Mouse (Mus musculus): ENCODE data around the gene Taar7b. TPM values are rescaled to one million over a fixed set of nuclear protein-coding genes. Genes with fewer than 3 reads are reported as not detected.
A peak's percentile ranks its signal among the peaks of the same experiment; 100 is the strongest.

The Taar7b gene
- polyA plus RNA-seq, 1 experiment from 2014 or later = not detected

DNA sequence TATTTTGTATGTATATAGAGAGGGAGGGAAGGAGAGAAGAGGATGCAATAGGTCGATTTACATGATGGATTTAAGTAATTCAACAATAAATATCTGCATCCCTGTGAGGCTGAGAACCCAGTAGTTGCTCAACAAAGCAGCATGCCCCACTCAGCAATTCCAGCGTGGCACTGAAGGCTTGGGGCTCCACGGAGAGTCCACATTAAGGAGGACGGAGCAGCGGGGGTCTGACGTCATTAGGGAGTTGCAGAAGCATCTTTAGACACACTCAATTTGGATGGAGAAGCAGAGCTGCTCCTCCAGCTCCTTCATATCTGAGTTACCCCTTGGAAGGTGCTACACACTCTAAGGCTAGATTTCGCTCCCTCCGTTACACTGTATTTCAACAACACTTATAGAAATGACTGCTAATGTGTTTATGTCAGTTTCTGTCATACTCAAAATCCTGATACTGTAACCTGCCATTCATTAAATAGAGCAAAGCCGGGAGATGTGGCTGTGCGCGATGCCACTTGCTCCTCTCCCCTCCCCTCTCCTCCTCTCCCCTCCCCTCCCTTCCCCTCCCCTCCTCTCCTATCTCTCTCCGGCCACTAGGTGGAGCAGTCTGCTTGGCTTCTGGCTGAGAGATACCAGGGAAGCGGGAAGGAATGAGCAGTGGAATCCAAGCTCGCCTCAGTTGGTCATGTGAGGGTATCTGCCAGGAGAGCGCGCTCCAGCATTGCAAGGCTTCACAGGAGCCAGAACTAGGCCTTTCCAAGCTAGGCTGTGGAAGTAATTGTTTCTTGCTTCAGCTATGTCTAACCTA, 20.6 kb upstream of the Taar7b start:
- Histone ChIP-seq H3K4me1 (replicated peaks; ENCODE audit: control insufficient read depth, insufficient read depth, low read length) (no peaks in the 10 kb centered on the region), H3K9ac (ENCODE audit: low read length) (no peak overlapping the region), H3K36me3 (ENCODE audit: control insufficient read depth, insufficient read depth, low read length) (no peaks in the 10 kb centered on the region), H3K4me3 (ENCODE audit: low read length) (no peak overlapping the region), H3K27ac (ENCODE audit: low read length) (no peak overlapping the region), H3K4me2 (ENCODE audit: low read depth, low read length) (no peak overlapping the region), H3K9me3 (ENCODE audit: control insufficient read depth, low read length) (no peaks in the 10 kb centered on the region), H3K27me3 (ENCODE audit: control insufficient read depth, insufficient read depth, low read depth, low read length) (no peaks in the 10 kb centered on the region)
- peak; percentile 54 for ATAC-seq (ENCODE audit: low read depth)
- WGBS = 34% methylated on average over 15 of the region's 16 CpGs

DNA sequence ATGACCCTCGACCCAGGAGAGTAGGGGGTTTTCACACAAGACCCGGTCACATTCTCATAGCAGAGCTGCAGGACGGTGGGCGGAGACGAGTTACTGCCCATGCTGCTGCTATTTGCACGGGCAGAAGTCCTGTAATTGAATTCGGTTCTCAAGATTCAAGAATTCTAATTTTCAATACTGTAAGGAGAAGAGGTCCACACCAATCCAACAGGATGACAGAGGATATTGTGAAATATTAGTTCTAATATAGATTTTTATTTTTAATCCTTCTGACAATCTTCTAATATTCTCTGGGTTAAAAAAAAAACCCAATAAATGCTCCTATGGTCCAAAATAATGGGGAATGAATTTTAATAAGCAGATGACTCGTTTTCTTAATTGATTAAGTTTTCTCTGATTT, 14.2 kb upstream of the Taar7b start, which contains the start of gene Taar6:
Taar6 (minus strand) TSS at position 101 of the 400 bp plus-strand sequence.
- no peak within 1 kb of the TSS for H3K9ac ChIP-seq (ENCODE audit: low read length)
- no peaks in the 10 kb centered on the region for H3K27me3 ChIP-seq (ENCODE audit: control insufficient read depth, insufficient read depth, low read depth, low read length)
- H3K4me1 ChIP-seq (replicated peaks; ENCODE audit: control insufficient read depth, insufficient read depth, low read length) = no peaks in the 10 kb centered on the region
- no peak within 1 kb of the TSS for H3K4me2 ChIP-seq (ENCODE audit: low read depth, low read length)
- ATAC-seq (ENCODE audit: low read depth) = no peak
- no peak within 1 kb of the TSS for H3K27ac ChIP-seq (ENCODE audit: low read length)
- no peaks in the 10 kb centered on the region for H3K9me3 ChIP-seq (ENCODE audit: control insufficient read depth, low read length)
- 65% methylated on average over 8 of the region's 8 CpGs for WGBS
- no peaks in the 10 kb centered on the region for H3K36me3 ChIP-seq (ENCODE audit: control insufficient read depth, insufficient read depth, low read length)
- H3K4me3 ChIP-seq (ENCODE audit: low read length) = no peak within 1 kb of the TSS

DNA sequence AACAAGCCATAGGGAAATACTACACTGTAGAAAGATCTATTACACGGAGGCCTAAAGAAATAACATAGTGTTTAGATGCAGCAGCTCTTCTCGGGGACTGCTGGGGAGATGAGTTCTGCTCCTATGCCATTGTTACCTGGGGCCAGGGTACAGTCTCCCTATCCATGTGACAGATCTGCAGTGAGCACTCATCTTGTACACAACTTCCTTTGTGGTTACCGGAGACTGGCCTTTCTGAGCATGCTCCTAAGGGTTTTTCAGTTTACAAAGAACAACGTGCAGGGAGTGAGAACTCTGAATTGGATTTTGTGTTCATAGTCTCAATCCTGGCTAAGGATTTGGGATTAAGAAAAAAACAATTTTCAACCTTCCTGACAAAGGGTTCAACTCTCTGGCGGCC, 13.3 kb upstream of the Taar7b start:
- Histone ChIP-seq H3K36me3 (ENCODE audit: control insufficient read depth, insufficient read depth, low read length) (no peaks in the 10 kb centered on the region), H3K4me3 (ENCODE audit: low read length) (no peak overlapping the region), H3K27ac (ENCODE audit: low read length) (no peak overlapping the region), H3K4me1 (replicated peaks; ENCODE audit: control insufficient read depth, insufficient read depth, low read length) (no peaks in the 10 kb centered on the region), H3K9me3 (ENCODE audit: control insufficient read depth, low read length) (no peaks in the 10 kb centered on the region), H3K27me3 (ENCODE audit: control insufficient read depth, insufficient read depth, low read depth, low read length) (no peaks in the 10 kb centered on the region), H3K4me2 (ENCODE audit: low read depth, low read length) (no peak overlapping the region), H3K9ac (ENCODE audit: low read length) (no peak overlapping the region)
- WGBS = 81% methylated on average over 5 of the region's 5 CpGs
- no peak for ATAC-seq (ENCODE audit: low read depth)

DNA sequence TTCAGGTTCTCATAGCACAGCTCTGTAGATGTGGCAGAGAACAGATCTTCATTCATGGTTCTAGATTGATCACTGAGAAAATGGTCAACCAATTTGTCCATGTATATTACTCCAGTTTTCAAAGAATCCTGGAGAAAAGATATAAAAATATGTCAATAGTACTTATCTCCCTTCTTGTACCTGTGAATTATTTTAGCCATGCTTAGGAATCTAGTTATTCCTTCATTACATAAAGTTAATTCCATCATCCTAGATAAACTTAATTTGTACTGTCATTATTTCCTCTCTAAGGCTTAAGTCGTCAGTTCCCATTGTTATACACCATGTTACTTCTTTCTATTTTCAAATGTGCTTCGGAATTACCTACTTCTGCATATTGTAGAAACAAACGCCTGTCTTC, 6.4 kb upstream of the Taar7b start, which contains the start of gene Taar7a:
Taar7a (minus strand) TSS at position 101 of the 400 bp plus-strand sequence.
- ATAC-seq (ENCODE audit: low read depth) = no peak

DNA sequence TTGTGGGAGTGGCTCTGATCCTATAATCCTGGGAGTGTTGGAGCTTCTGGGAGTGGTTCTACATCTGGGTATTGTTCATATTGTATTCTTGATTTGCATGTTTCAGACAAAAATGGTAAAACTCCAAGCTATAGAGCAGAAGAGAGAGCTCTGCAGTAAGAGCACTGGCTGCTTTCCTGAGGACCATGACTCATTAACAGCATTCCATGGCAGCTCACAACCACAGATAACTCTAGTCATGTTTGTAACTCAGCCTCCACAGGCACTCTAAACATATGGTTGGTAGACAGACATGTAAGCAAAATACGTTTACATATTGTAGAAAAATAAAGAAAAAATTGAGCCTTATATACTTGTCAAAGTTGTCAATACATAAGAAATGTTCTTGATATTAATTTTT, 6.7 kb downstream of the Taar7b start:
- 56% methylated on average over 1 of the region's 1 CpGs for WGBS
- no peak overlapping the region for H3K4me3 ChIP-seq (ENCODE audit: low read length)
- H3K4me2 ChIP-seq (ENCODE audit: low read depth, low read length) = no peak overlapping the region
- H3K27me3 ChIP-seq (ENCODE audit: control insufficient read depth, insufficient read depth, low read depth, low read length) = no peaks in the 10 kb centered on the region
- no peaks in the 10 kb centered on the region for H3K9me3 ChIP-seq (ENCODE audit: control insufficient read depth, low read length)
- no peak for ATAC-seq (ENCODE audit: low read depth)
- no peaks in the 10 kb centered on the region for H3K36me3 ChIP-seq (ENCODE audit: control insufficient read depth, insufficient read depth, low read length)
- H3K4me1 ChIP-seq (replicated peaks; ENCODE audit: control insufficient read depth, insufficient read depth, low read length) = no peaks in the 10 kb centered on the region
- no peak overlapping the region for H3K9ac ChIP-seq (ENCODE audit: low read length)
- no peak overlapping the region for H3K27ac ChIP-seq (ENCODE audit: low read length)

More for the DNA sequence above, 6.4 kb upstream of the Taar7b start, which contains the start of gene Taar7a:
- Histone ChIP-seq H3K9ac (ENCODE audit: low read length) (no peak within 1 kb of the TSS), H3K27ac (ENCODE audit: low read length) (no peak within 1 kb of the TSS), H3K27me3 (ENCODE audit: control insufficient read depth, insufficient read depth, low read depth, low read length) (no peaks in the 10 kb centered on the region), H3K4me3 (ENCODE audit: low read length) (no peak within 1 kb of the TSS), H3K36me3 (ENCODE audit: control insufficient read depth, insufficient read depth, low read length) (no peaks in the 10 kb centered on the region), H3K9me3 (ENCODE audit: control insufficient read depth, low read length) (no peaks in the 10 kb centered on the region), H3K4me1 (replicated peaks; ENCODE audit: control insufficient read depth, insufficient read depth, low read length) (no peaks in the 10 kb centered on the region), H3K4me2 (ENCODE audit: low read depth, low read length) (no peak within 1 kb of the TSS)
- WGBS = 83% methylated on average over 3 of the region's 3 CpGs

DNA sequence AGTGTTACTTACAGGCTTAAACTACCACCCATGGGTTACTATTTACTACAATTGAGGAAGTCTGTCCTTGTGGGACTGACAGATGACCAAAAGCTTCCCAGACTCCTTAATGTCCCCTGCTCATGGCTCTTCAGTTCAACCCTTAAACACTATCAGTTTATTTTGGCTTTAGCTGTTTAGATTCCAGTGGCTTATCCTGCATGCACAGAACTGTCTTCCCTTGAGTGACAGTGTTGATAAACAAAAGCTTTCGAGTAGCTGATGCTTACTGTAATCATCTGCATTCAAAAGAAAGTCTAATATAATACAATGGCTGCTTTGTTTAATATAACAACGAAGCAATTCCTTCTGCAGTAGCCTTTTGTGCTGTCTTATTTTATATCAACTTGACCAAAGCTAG, 7.3 kb downstream of the Taar7b start:
- Histone ChIP-seq H3K27ac (ENCODE audit: low read length) (no peak overlapping the region), H3K9ac (ENCODE audit: low read length) (no peak overlapping the region), H3K9me3 (ENCODE audit: control insufficient read depth, low read length) (no peaks in the 10 kb centered on the region), H3K27me3 (ENCODE audit: control insufficient read depth, insufficient read depth, low read depth, low read length) (no peaks in the 10 kb centered on the region), H3K4me1 (replicated peaks; ENCODE audit: control insufficient read depth, insufficient read depth, low read length) (no peaks in the 10 kb centered on the region), H3K4me2 (ENCODE audit: low read depth, low read length) (no peak overlapping the region), H3K36me3 (ENCODE audit: control insufficient read depth, insufficient read depth, low read length) (no peaks in the 10 kb centered on the region), H3K4me3 (ENCODE audit: low read length) (no peak overlapping the region)
- WGBS = 22% methylated on average over 2 of the region's 2 CpGs
- ATAC-seq (ENCODE audit: low read depth) = no peak

DNA sequence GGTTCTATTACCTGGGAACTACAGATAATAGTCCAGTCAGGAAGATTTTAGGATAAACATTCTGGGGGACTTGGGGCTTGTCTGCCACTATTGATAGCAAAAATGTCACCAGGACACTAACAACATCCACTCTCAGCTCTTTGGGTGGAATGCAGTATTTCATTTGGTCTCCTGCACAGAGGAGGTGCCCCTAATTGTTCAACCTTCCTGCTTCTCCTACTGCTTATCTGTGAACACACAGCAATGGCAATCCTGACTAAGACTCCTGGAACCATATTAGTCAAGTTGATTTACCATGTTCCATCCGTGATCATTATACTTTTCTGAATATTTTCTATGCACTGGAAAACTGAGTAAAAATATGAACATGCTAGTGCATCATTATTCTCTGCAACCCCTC, 8.4 kb downstream of the Taar7b start:
- Histone ChIP-seq H3K4me2 (ENCODE audit: low read depth, low read length) (no peak overlapping the region), H3K27ac (ENCODE audit: low read length) (no peak overlapping the region), H3K9ac (ENCODE audit: low read length) (no peak overlapping the region), H3K4me3 (ENCODE audit: low read length) (no peak overlapping the region), H3K4me1 (replicated peaks; ENCODE audit: control insufficient read depth, insufficient read depth, low read length) (no peaks in the 10 kb centered on the region), H3K27me3 (ENCODE audit: control insufficient read depth, insufficient read depth, low read depth, low read length) (no peaks in the 10 kb centered on the region), H3K36me3 (ENCODE audit: control insufficient read depth, insufficient read depth, low read length) (no peaks in the 10 kb centered on the region), H3K9me3 (ENCODE audit: control insufficient read depth, low read length) (no peaks in the 10 kb centered on the region)
- ATAC-seq (ENCODE audit: low read depth) = no peak
- 79% methylated on average over 1 of the region's 1 CpGs for WGBS

- ATAC-seq (ENCODE audit: low read depth) = no peak
- Histone ChIP-seq H3K4me3 (ENCODE audit: low read length) (no peak within 1 kb of the TSS), H3K27me3 (ENCODE audit: control insufficient read depth, insufficient read depth, low read depth, low read length) (no peaks in the 10 kb centered on the region)
These were observed 27.2 kb downstream of the Taar7b start, which contains the start of gene Taar7d for GRCm38 (mm10) chr10:24026922-24027321. Gene Taar7d (plus strand): TSS chr10:24027222.

GRCm38 (mm10) chr10:24031347-24031746, 31.6 kb downstream of the Taar7b start:
- no peak overlapping the region for H3K4me2 ChIP-seq (ENCODE audit: low read depth, low read length)
- no peak overlapping the region for H3K4me3 ChIP-seq (ENCODE audit: low read length)
- no peak for ATAC-seq (ENCODE audit: low read depth)
- no peaks in the 10 kb centered on the region for H3K4me1 ChIP-seq (replicated peaks; ENCODE audit: control insufficient read depth, insufficient read depth, low read length)
- no peak overlapping the region for H3K27ac ChIP-seq (ENCODE audit: low read length)
- H3K9me3 ChIP-seq (ENCODE audit: control insufficient read depth, low read length) = no peaks in the 10 kb centered on the region
- no peaks in the 10 kb centered on the region for H3K27me3 ChIP-seq (ENCODE audit: control insufficient read depth, insufficient read depth, low read depth, low read length)
- no peak overlapping the region for H3K9ac ChIP-seq (ENCODE audit: low read length)
- no peaks in the 10 kb centered on the region for H3K36me3 ChIP-seq (ENCODE audit: control insufficient read depth, insufficient read depth, low read length)

More at GRCm38 (mm10) chr10:24026922-24027321, 27.2 kb downstream of the Taar7b start, which contains the start of gene Taar7d:
- Histone ChIP-seq H3K4me2 (ENCODE audit: low read depth, low read length) (no peak within 1 kb of the TSS), H3K9ac (ENCODE audit: low read length) (no peak within 1 kb of the TSS), H3K9me3 (ENCODE audit: control insufficient read depth, low read length) (no peaks in the 10 kb centered on the region), H3K4me1 (replicated peaks; ENCODE audit: control insufficient read depth, insufficient read depth, low read length) (no peaks in the 10 kb centered on the region), H3K36me3 (ENCODE audit: control insufficient read depth, insufficient read depth, low read length) (no peaks in the 10 kb centered on the region), H3K27ac (ENCODE audit: low read length) (no peak within 1 kb of the TSS)
